Mouse (Mus musculus): ENCODE measurements at regions not wholly inside any gene's neighbourhood (a gene's known extent, or its start where the extent isn't known, plus 50 kb on each side); places are given as distances from the start of the nearest gene placed in this dataset.

DNA sequence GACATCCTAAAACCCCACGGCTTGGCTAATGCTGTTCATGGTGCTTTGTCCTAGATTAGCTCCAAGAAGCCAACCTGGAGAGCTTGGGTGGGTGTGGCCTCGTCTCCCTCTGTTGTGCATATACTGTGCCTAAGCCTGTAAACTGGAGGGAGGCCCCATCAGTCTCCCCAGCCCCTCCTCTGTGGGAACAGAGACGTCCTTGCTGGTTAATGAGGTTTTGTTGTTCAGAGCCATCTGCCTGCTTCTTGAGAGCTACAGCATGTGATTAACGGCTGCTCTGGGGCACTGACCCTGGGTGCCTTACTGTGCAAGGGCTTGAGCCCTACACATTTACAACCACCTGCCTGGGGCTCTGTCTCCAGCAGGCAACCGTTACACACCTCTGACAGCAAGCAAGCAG, 143.9 kb upstream of the Gm3448 start:
- TF ChIP-seq CTCF (IDR thresholded peaks at IDR 0.05; ENCODE audit: borderline replicate concordance, insufficient read depth, low read length): no peak
- no peak for TF ChIP-seq POLR2A (IDR thresholded peaks at IDR 0.05; ENCODE audit: low read depth, low read length)
